Mouse (Mus musculus): ENCODE results near the gene Fbxw8. TPM values are rescaled to one million over a fixed set of nuclear protein-coding genes. Genes with fewer than 3 reads are reported as not detected.

Gene Fbxw8
- polyA plus RNA-seq, 1 experiment from 2014 or later: 10.8 TPM

- Histone ChIP-seq H3K4me2 (replicated peaks; ENCODE audit: low read depth) (no peak overlapping the region), H3K4me3 (ENCODE audit: low read depth, low read length) (no peak overlapping the region), H3K9me3 (ENCODE audit: control insufficient read depth) (no peaks in the 10 kb centered on the region), H3K4me1 (replicated peaks; ENCODE audit: control insufficient read depth, insufficient read depth, low read length) (no peaks in the 10 kb centered on the region), H3K36me3 (ENCODE audit: control insufficient read depth, insufficient read depth) (peaks cover 31% of the 10 kb centered on the region), H3K27ac (ENCODE audit: low read depth, low read length) (no peak overlapping the region), H3K27me3 (replicated peaks; ENCODE audit: control insufficient read depth, insufficient read depth, low read length) (no peaks in the 10 kb centered on the region), H3K9ac (ENCODE audit: low read depth, low read length) (no peak overlapping the region)
- ATAC-seq: no peak
- TF ChIP-seq CTCF (IDR thresholded peaks at IDR 0.05; ENCODE audit: low read depth): no peak
- WGBS: 96% methylated on average over 3 of the region's 3 CpGs
Observed at GRCm38 (mm10) chr5:118145458-118145857, 9.8 kb downstream of the Fbxw8 start.

GRCm38 (mm10) chr5:118144770-118145169 lies 10.5 kb downstream of the Fbxw8 start:
- no peak overlapping the region for H3K9ac ChIP-seq (ENCODE audit: low read depth, low read length)
- no peak overlapping the region for H3K4me2 ChIP-seq (replicated peaks; ENCODE audit: low read depth)
- peaks cover 34% of the 10 kb centered on the region for H3K36me3 ChIP-seq (ENCODE audit: control insufficient read depth, insufficient read depth)
- 69% methylated on average over 6 of the region's 6 CpGs for WGBS
- no peak overlapping the region for H3K4me3 ChIP-seq (ENCODE audit: low read depth, low read length)
- H3K27me3 ChIP-seq (replicated peaks; ENCODE audit: control insufficient read depth, insufficient read depth, low read length): no peaks in the 10 kb centered on the region
- no peaks in the 10 kb centered on the region for H3K9me3 ChIP-seq (ENCODE audit: control insufficient read depth)
- no peak for ATAC-seq
- no peaks in the 10 kb centered on the region for H3K4me1 ChIP-seq (replicated peaks; ENCODE audit: control insufficient read depth, insufficient read depth, low read length)
- H3K27ac ChIP-seq (ENCODE audit: low read depth, low read length): no peak overlapping the region
- no peak for TF ChIP-seq CTCF (IDR thresholded peaks at IDR 0.05; ENCODE audit: low read depth)

GRCm38 (mm10) chr5:118144327-118144726 lies 10.9 kb downstream of the Fbxw8 start:
- Histone ChIP-seq H3K9ac (ENCODE audit: low read depth, low read length) (no peak overlapping the region), H3K4me2 (replicated peaks; ENCODE audit: low read depth) (no peak overlapping the region), H3K36me3 (ENCODE audit: control insufficient read depth, insufficient read depth) (peaks cover 36% of the 10 kb centered on the region), H3K9me3 (ENCODE audit: control insufficient read depth) (no peaks in the 10 kb centered on the region), H3K27me3 (replicated peaks; ENCODE audit: control insufficient read depth, insufficient read depth, low read length) (no peaks in the 10 kb centered on the region), H3K27ac (ENCODE audit: low read depth, low read length) (no peak overlapping the region), H3K4me3 (ENCODE audit: low read depth, low read length) (no peak overlapping the region), H3K4me1 (replicated peaks; ENCODE audit: control insufficient read depth, insufficient read depth, low read length) (no peaks in the 10 kb centered on the region)
- 67% methylated on average over 4 of the region's 4 CpGs for WGBS
- ATAC-seq: no peak
- TF ChIP-seq CTCF (IDR thresholded peaks at IDR 0.05; ENCODE audit: low read depth): no peak

DNA sequence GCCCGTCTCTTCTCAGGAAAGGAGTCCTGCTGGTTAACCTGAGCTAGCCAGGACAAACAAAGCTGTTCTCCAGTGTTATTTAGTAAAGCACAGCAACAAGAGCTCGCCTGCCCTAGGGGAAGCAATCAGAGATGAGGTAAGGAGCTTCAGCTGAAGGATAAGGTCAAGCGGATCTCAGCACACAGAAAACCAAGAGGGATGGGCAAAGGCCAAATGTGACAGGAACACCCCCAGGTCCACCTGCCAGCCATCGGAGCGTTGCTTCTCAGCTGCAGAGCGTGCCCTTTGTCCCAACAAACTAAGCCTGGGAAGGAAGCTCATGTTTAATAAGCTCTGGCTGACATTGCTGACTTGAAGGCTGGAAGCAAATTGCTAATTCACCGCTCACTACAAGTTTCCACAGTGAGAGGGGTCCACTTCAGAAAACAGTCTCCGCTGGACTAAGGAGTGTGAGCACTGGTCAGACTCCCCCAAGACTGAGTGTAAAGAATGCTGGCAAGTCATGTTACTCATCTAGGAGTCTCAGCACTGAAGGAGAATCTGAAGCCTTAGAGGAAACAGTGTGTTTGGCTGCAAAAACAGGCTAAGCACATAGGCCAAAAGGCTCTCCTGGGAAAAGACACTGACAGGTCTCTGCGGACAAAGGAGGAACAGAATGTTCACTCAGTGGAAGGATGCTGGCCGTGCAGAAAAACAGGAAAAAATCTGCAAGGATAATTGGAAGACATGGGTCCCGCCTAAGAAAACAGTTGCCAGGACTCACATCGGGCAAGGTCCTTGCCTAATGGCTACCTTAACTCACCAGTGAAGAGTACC lies 11.8 kb downstream of the Fbxw8 start:
- no peak for ATAC-seq
- H3K4me2 ChIP-seq (replicated peaks; ENCODE audit: low read depth): no peak overlapping the region
- no peaks in the 10 kb centered on the region for H3K9me3 ChIP-seq (ENCODE audit: control insufficient read depth)
- TF ChIP-seq CTCF (IDR thresholded peaks at IDR 0.05; ENCODE audit: low read depth): no peak
- no peak overlapping the region for H3K27ac ChIP-seq (ENCODE audit: low read depth, low read length)
- H3K27me3 ChIP-seq (replicated peaks; ENCODE audit: control insufficient read depth, insufficient read depth, low read length): no peaks in the 10 kb centered on the region
- H3K9ac ChIP-seq (ENCODE audit: low read depth, low read length): no peak overlapping the region
- 79% methylated on average over 12 of the region's 12 CpGs for WGBS
- no peak overlapping the region for H3K4me3 ChIP-seq (ENCODE audit: low read depth, low read length)
- peaks cover 42% of the 10 kb centered on the region for H3K36me3 ChIP-seq (ENCODE audit: control insufficient read depth, insufficient read depth)
- no peaks in the 10 kb centered on the region for H3K4me1 ChIP-seq (replicated peaks; ENCODE audit: control insufficient read depth, insufficient read depth, low read length)

DNA sequence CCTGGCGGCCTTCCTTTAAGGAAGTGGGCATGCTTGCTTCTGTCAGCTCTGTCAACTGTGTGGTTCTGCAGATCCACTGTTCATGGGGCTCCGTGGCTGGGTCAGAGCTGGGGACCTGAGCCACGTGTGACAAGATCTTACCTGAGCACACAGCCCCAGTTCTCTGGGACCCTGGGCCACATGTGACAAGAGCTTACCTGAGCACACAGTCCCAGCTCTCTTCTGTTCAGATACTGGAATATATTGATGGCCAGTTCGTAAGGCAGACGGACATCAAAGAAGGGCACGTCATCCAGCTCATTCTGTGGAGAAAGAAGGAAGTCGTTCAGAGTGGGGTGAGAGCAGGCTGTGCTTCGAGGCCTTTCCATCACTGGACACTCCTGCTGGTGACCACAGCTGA lies 12.8 kb downstream of the Fbxw8 start:
- TF ChIP-seq CTCF (IDR thresholded peaks at IDR 0.05; ENCODE audit: low read depth): no peak
- ATAC-seq: no peak
- no peak overlapping the region for H3K9ac ChIP-seq (ENCODE audit: low read depth, low read length)
- H3K4me2 ChIP-seq (replicated peaks; ENCODE audit: low read depth): no peak overlapping the region
- H3K4me3 ChIP-seq (ENCODE audit: low read depth, low read length): no peak overlapping the region
- peaks cover 43% of the 10 kb centered on the region for H3K36me3 ChIP-seq (ENCODE audit: control insufficient read depth, insufficient read depth)
- H3K27me3 ChIP-seq (replicated peaks; ENCODE audit: control insufficient read depth, insufficient read depth, low read length): no peaks in the 10 kb centered on the region
- WGBS: 87% methylated on average over 8 of the region's 8 CpGs
- no peaks in the 10 kb centered on the region for H3K4me1 ChIP-seq (replicated peaks; ENCODE audit: control insufficient read depth, insufficient read depth, low read length)
- H3K27ac ChIP-seq (ENCODE audit: low read depth, low read length): no peak overlapping the region
- no peaks in the 10 kb centered on the region for H3K9me3 ChIP-seq (ENCODE audit: control insufficient read depth)

DNA sequence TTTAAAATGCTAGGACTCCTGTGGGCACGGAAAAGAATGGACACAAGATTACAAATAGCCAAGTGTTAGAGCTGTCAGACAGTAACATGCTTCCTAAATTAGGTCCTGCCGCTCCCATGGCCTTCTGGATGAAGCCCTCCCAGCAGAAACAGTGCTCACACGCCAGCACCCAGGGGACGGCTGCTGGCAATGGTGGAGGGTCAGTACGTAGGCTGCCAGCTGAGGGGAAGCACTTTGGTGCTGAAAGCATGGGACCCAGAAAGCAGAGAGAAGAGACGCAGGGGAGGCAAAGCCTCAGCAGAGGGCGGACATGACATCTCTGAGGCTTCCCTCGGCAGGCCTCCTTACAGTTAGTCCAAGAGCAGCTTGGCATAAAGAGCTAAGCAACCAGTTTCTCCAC lies 15.6 kb downstream of the Fbxw8 start:
- WGBS: 90% methylated on average over 8 of the region's 8 CpGs
- no peak for TF ChIP-seq CTCF (IDR thresholded peaks at IDR 0.05; ENCODE audit: low read depth)
- peaks cover 40% of the 10 kb centered on the region for H3K36me3 ChIP-seq (ENCODE audit: control insufficient read depth, insufficient read depth)

More for the DNA sequence above, 15.6 kb downstream of the Fbxw8 start:
- no peak overlapping the region for H3K9ac ChIP-seq (ENCODE audit: low read depth, low read length)
- no peaks in the 10 kb centered on the region for H3K27me3 ChIP-seq (replicated peaks; ENCODE audit: control insufficient read depth, insufficient read depth, low read length)
- ATAC-seq: no peak
- H3K4me3 ChIP-seq (ENCODE audit: low read depth, low read length): no peak overlapping the region
- H3K27ac ChIP-seq (ENCODE audit: low read depth, low read length): no peak overlapping the region
- H3K4me1 ChIP-seq (replicated peaks; ENCODE audit: control insufficient read depth, insufficient read depth, low read length): no peaks in the 10 kb centered on the region
- no peak overlapping the region for H3K4me2 ChIP-seq (replicated peaks; ENCODE audit: low read depth)
- H3K9me3 ChIP-seq (ENCODE audit: control insufficient read depth): no peaks in the 10 kb centered on the region

Data from intestine, postnatal 0 days (tissue).